Mouse (Mus musculus): ENCODE results near the gene Upf3b. TPM values are rescaled to one million over a fixed set of nuclear protein-coding genes. Genes with fewer than 3 reads are reported as not detected.

Gene Upf3b
- total and polyA plus RNA-seq, 3 experiments = 2.6 to 6.7 (median 6.6) TPM

DNA sequence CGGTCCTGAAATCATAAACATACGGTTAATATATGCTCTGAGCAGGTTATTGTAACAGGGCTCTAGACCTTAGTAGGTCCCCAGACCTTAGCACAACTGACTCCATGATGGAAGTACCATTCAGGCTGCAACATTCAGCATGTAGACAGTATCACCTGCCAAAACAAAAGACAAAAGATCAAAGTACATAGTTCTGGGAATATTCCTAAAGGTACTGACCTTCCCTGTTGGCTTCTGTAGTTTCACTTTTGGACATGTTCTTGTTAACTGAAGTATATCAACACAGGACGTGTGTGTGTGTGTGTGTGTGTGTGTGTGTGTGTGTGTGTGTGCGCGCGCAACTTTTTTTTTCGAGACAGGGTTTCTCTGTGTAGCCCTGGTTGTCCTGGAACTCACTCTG, 15.4 kb upstream of the Upf3b start:
- Histone ChIP-seq H3K27me3 (ENCODE audit: control insufficient read depth, insufficient read depth, low read length) (no peaks in the 10 kb centered on the region), H3K27ac (no peak overlapping the region), H3K4me1 (ENCODE audit: control insufficient read depth, insufficient read depth, low read length) (no peaks in the 10 kb centered on the region; the same call in 1 of the 2 replicates), H3K79me2 (replicated peaks; ENCODE audit: control insufficient read depth, insufficient read depth, low read length) (no peaks in the 10 kb centered on the region), H3K4me3 (no peak overlapping the region), H3K36me3 (ENCODE audit: control insufficient read depth, insufficient read depth, low read length) (no peaks in the 10 kb centered on the region), H3K9ac (ENCODE audit: low read depth, low read length) (no peak overlapping the region)
- WGBS = 92% methylated on average over 7 of the region's 7 CpGs
- intact Hi-C loops (cut with DNase I) = no loop called here
- TF ChIP-seq CTCF (IDR thresholded peaks at IDR 0.05) (no peak), POLR2A (IDR thresholded peaks at IDR 0.05; ENCODE audit: insufficient read depth, low read depth, low read length) (no peak), EP300 (IDR thresholded peaks at IDR 0.05; ENCODE audit: insufficient read depth, low read depth, low read length) (no peak)
- DNase-seq = no peak

GRCm38 (mm10) chrX:37120212-37120611, 10.1 kb upstream of the Upf3b start:
- DNase-seq = no peak
- Histone ChIP-seq H3K79me2 (replicated peaks; ENCODE audit: control insufficient read depth, insufficient read depth, low read length) (no peaks in the 10 kb centered on the region), H3K27me3 (ENCODE audit: control insufficient read depth, insufficient read depth, low read length) (no peaks in the 10 kb centered on the region; the same call in 1 of the 2 replicates), H3K36me3 (ENCODE audit: control insufficient read depth, insufficient read depth, low read length) (no peaks in the 10 kb centered on the region), H3K4me3 (no peak overlapping the region), H3K4me1 (ENCODE audit: control insufficient read depth, insufficient read depth, low read length) (no peaks in the 10 kb centered on the region), H3K27ac (no peak overlapping the region), H3K9ac (ENCODE audit: low read depth, low read length) (no peak overlapping the region)
- intact Hi-C loops (cut with DNase I) = no loop called here
- 48% methylated on average over 5 of the region's 5 CpGs for WGBS
- TF ChIP-seq CTCF (IDR thresholded peaks at IDR 0.05) (no peak), EP300 (IDR thresholded peaks at IDR 0.05; ENCODE audit: insufficient read depth, low read depth, low read length) (no peak), POLR2A (IDR thresholded peaks at IDR 0.05; ENCODE audit: insufficient read depth, low read depth, low read length) (no peak)

DNA sequence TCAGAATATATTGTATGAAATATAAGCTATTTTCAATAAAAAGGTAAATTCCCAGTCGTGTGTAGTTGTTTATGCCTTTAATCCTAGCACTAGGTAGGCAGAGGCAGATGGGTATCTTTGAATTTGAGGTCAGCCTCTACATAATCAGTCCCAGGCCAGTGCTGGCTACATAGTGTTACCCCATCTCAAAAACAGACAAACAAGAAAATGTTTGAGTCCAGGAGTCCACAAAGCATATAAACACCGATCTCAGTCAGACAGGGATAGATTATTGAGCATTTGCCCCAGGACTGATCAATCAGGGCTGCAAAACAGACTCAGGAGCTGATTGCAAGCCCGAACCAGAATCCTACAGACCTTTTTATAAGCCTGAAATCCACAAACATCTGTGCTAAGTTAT, 9.5 kb upstream of the Upf3b start:
- WGBS = 35% methylated on average over 3 of the region's 3 CpGs
- no peaks in the 10 kb centered on the region for H3K79me2 ChIP-seq (replicated peaks; ENCODE audit: control insufficient read depth, insufficient read depth, low read length)
- H3K4me1 ChIP-seq (ENCODE audit: control insufficient read depth, insufficient read depth, low read length) = no peaks in the 10 kb centered on the region
- H3K27ac ChIP-seq = no peak overlapping the region
- no peaks in the 10 kb centered on the region; the same call in 1 of the 2 replicates for H3K27me3 ChIP-seq (ENCODE audit: control insufficient read depth, insufficient read depth, low read length)
- no peak overlapping the region for H3K4me3 ChIP-seq
- intact Hi-C loops (cut with DNase I) = no loop called here
- H3K36me3 ChIP-seq (ENCODE audit: control insufficient read depth, insufficient read depth, low read length) = no peaks in the 10 kb centered on the region
- no peak for TF ChIP-seq POLR2A (IDR thresholded peaks at IDR 0.05; ENCODE audit: insufficient read depth, low read depth, low read length)
- no peak for TF ChIP-seq EP300 (IDR thresholded peaks at IDR 0.05; ENCODE audit: insufficient read depth, low read depth, low read length)
- no peak for TF ChIP-seq CTCF (IDR thresholded peaks at IDR 0.05)
- DNase-seq = no peak
- no peak overlapping the region for H3K9ac ChIP-seq (ENCODE audit: low read depth, low read length)

- intact Hi-C loops (cut with DNase I) = no loop called here
- H3K4me1 ChIP-seq (ENCODE audit: control insufficient read depth, insufficient read depth, low read length) = no peaks in the 10 kb centered on the region
- no peak overlapping the region for H3K4me3 ChIP-seq
- H3K27me3 ChIP-seq (ENCODE audit: control insufficient read depth, insufficient read depth, low read length) = no peaks in the 10 kb centered on the region; the same call in 1 of the 2 replicates
- no peaks in the 10 kb centered on the region for H3K79me2 ChIP-seq (replicated peaks; ENCODE audit: control insufficient read depth, insufficient read depth, low read length)
- no peak for TF ChIP-seq EP300 (IDR thresholded peaks at IDR 0.05; ENCODE audit: insufficient read depth, low read depth, low read length)
- no peak for TF ChIP-seq POLR2A (IDR thresholded peaks at IDR 0.05; ENCODE audit: insufficient read depth, low read depth, low read length)
- no peak for TF ChIP-seq CTCF (IDR thresholded peaks at IDR 0.05)
- no peak overlapping the region for H3K9ac ChIP-seq (ENCODE audit: low read depth, low read length)
- H3K36me3 ChIP-seq (ENCODE audit: control insufficient read depth, insufficient read depth, low read length) = no peaks in the 10 kb centered on the region
- DNase-seq = no peak
- no peak overlapping the region for H3K27ac ChIP-seq
- WGBS = no CpG with 5 or more reads among the region's 5 CpGs
These were observed 7.0 kb upstream of the Upf3b start for GRCm38 (mm10) chrX:37117085-37117484.

DNA sequence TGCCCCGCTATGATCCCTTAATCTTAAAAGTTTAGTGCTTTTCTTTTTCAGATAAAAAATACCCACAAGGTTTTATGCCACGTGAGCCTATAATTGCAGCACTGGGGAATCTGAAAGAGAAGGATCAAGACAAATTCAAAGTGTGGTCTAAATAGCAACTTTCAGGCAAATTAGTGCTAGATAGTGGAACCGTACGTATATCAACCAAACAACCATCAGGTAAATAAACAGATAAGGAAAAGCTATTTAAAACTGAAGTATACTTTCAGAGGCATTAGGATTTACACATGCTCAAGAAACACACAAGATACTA, 715 bp upstream of the Upf3b start:
- intact Hi-C loops (cut with DNase I) = loop anchor here (1.0 kb wide), 3 partner anchors 15 to 80 kb away; partner anchors contain the start of genes Ndufa1, Nkap, Rnf113a1 and Rpl39
- H3K9ac ChIP-seq (ENCODE audit: low read depth, low read length) = no peak overlapping the region
- no peaks in the 10 kb centered on the region; the same call in 1 of the 2 replicates for H3K4me1 ChIP-seq (ENCODE audit: control insufficient read depth, insufficient read depth, low read length)
- no peaks in the 10 kb centered on the region for H3K79me2 ChIP-seq (replicated peaks; ENCODE audit: control insufficient read depth, insufficient read depth, low read length)
- DNase-seq = no peak
- H3K27ac ChIP-seq = no peak overlapping the region; the same call in 1 of the 2 replicates
- TF ChIP-seq CTCF (IDR thresholded peaks at IDR 0.05) (no peak), EP300 (IDR thresholded peaks at IDR 0.05; ENCODE audit: insufficient read depth, low read depth, low read length) (no peak), POLR2A (IDR thresholded peaks at IDR 0.05; ENCODE audit: insufficient read depth, low read depth, low read length) (no peak)
- 72% methylated on average over 4 of the region's 4 CpGs for WGBS
- no peaks in the 10 kb centered on the region for H3K27me3 ChIP-seq (ENCODE audit: control insufficient read depth, insufficient read depth, low read length)
- no peaks in the 10 kb centered on the region for H3K36me3 ChIP-seq (ENCODE audit: control insufficient read depth, insufficient read depth, low read length)
- no peak overlapping the region; the same call in 1 of the 2 replicates for H3K4me3 ChIP-seq

- Histone ChIP-seq H3K4me1 (ENCODE audit: control insufficient read depth, insufficient read depth, low read length) (no peaks in the 10 kb centered on the region; the same call in 1 of the 2 replicates), H3K9ac (ENCODE audit: low read depth, low read length) (peak overlapping the region; percentile 80), H3K4me3 (peak overlapping the region; percentile 75), H3K79me2 (replicated peaks; ENCODE audit: control insufficient read depth, insufficient read depth, low read length) (no peaks in the 10 kb centered on the region), H3K36me3 (ENCODE audit: control insufficient read depth, insufficient read depth, low read length) (no peaks in the 10 kb centered on the region), H3K27me3 (ENCODE audit: control insufficient read depth, insufficient read depth, low read length) (no peaks in the 10 kb centered on the region), H3K27ac (peak overlapping the region; percentile 89)
- WGBS = 13% methylated on average over 27 of the region's 27 CpGs
- no peak for DNase-seq
- TF ChIP-seq POLR2A (IDR thresholded peaks at IDR 0.05; ENCODE audit: insufficient read depth, low read depth, low read length) (no peak), CTCF (IDR thresholded peaks at IDR 0.05) (no peak), EP300 (IDR thresholded peaks at IDR 0.05; ENCODE audit: insufficient read depth, low read depth, low read length) (no peak)
- intact Hi-C loops (cut with DNase I) = loop anchor here (1.0 kb wide), 3 partner anchors 17 to 82 kb away; partner anchors contain the start of genes Ndufa1, Nkap, Rnf113a1 and Rpl39
These were observed 463 bp downstream of the Upf3b start for GRCm38 (mm10) chrX:37109526-37110192.
